Mouse (Mus musculus) embryonic facial prominence, embryonic 11.5 days (tissue): ENCODE measurements around the gene 2610008E11Rik. TPM values are rescaled to one million over a fixed set of nuclear protein-coding genes. Genes with fewer than 3 reads are reported as not detected.

ENCODE experiments used
- ATAC-seq: fragments of 200-750 bp; cut with Nextera tagmentation; replicated peaks from 2 replicates; pipeline ENCODE4 v1.8.0; 2017; ENCODE audit warnings: low read depth; ENCODE audit not compliant: insufficient number of reproducible peaks, low FRiP score, low TSS enrichment
- DNase-seq: peaks from one replicate; pipeline ENCODE4 v3.0.0-alpha.2; 2015; ENCODE audit warnings: low spot score
- H3K27ac ChIP-seq: fragments of 300-500 bp; sonication (generic); replicated peaks from 2 replicates; pipeline ENCODE4 v1.5.1; 2014; ENCODE audit warnings: mild to moderate bottlenecking, low read depth, low read length, control low read depth
- H3K27me3 ChIP-seq: fragments of 300-500 bp; sonication (generic); 2 replicates; pipeline ENCODE4 v1.6.1; 2014; ENCODE audit warnings: mild to moderate bottlenecking, low read length, moderate library complexity, mixed read lengths; ENCODE audit not compliant: control insufficient read depth, insufficient read depth
- H3K36me3 ChIP-seq: fragments of 300-500 bp; sonication (generic); replicated peaks from 2 replicates; pipeline ENCODE4 v1.6.1; 2014; ENCODE audit warnings: low read depth, mild to moderate bottlenecking, low read length, moderate library complexity, mixed read lengths; ENCODE audit not compliant: control insufficient read depth, insufficient read depth
- H3K4me1 ChIP-seq: fragments of 300-500 bp; sonication (generic); 2 replicates; pipeline ENCODE4 v1.6.1; 2014; ENCODE audit warnings: low read length, mixed read lengths; ENCODE audit not compliant: control insufficient read depth, insufficient read depth
- H3K4me2 ChIP-seq: fragments of 300-500 bp; sonication (generic); 2 replicates; pipeline ENCODE4 v1.6.1; 2014; ENCODE audit warnings: low read depth, mild to moderate bottlenecking, control low read depth, low read length, moderate library complexity
- H3K4me3 ChIP-seq: fragments of 300-500 bp; sonication (generic); 2 replicates; pipeline ENCODE4 v1.5.1; 2014; ENCODE audit warnings: low read depth, low read length, control low read depth
- H3K9ac ChIP-seq: fragments of 300-500 bp; sonication (generic); replicated peaks from 2 replicates; pipeline ENCODE4 v1.6.1; 2014; ENCODE audit warnings: mild to moderate bottlenecking, control low read depth, low read length
- H3K9me3 ChIP-seq: fragments of 300-500 bp; sonication (generic); replicated peaks from 2 replicates; pipeline ENCODE4 v1.6.1; 2016; ENCODE audit warnings: mild to moderate bottlenecking, low read length, inconsistent platforms, mixed read lengths; ENCODE audit not compliant: control insufficient read depth
- WGBS: fragments of 180-500 bp; shearing (Covaris S2); extraction: QIAGEN DNeasy Blood & Tissue Kit; methylation state at CpG from one replicate; pipeline ENCODE4 v1.1.7; 2014; 5-methylcytosine and 5-hydroxymethylcytosine counted together
- polyA plus RNA-seq: library from polyadenylated mRNA; unstranded; fragments of >200 nt; fragmentation: Nextera tagmentation; extraction: Ambion mirVana; gene quantifications from 2 replicates; pipeline ENCODE4 v1.2.1, GENCODE M21; 2014

The 2610008E11Rik gene
- 45.8 and 49.2 TPM in 2 replicates for polyA plus RNA-seq

DNA sequence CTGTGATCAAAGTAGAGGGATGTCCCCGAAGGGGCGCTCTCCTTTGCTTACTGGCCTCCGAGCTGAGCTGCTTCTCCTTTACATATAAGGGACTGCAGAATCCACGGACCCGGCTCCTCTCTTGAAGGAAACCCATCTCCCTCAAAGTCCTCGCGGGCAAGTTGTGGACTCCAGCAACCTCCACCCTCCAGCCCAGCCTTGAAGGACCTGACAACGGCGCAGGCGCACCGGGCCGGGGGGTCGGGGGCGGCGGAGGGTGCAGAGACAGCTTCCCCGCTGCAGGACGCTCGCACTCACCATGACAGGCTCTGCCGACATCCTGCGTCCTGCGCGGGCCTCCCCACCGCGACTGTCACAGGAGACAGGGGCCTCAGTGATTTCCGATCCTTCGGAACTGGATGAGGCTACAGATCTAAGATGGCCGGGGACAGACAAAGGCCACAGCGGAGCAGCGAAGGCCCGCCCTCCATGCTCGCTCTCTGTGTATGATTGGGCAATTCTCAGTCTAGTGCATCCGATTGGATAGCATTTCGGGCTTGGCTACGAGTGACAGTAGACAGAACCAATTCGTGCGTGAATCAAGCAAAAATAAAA lies at the start of gene 2610008E11Rik:
TSS of gene 2610008E11Rik (minus strand) at position 440 of the 594 bp plus-strand sequence.
- Histone ChIP-seq H3K27ac (peak within 1 kb of the TSS; percentile 96), H3K4me2 (peak within 1 kb of the TSS; percentile 64), H3K4me1 (no peaks in the 10 kb centered on the region), H3K4me3 (peak within 1 kb of the TSS; percentile 87), H3K9ac (peak within 1 kb of the TSS; percentile 99), H3K36me3 (peaks cover 8% of the 10 kb centered on the region), H3K9me3 (no peaks in the 10 kb centered on the region), H3K27me3 (no peaks in the 10 kb centered on the region)
- under 1% methylated on average over 36 of the region's 36 CpGs for WGBS
- ATAC-seq (peak; percentile 100), DNase-seq (peak; percentile 96)

DNA sequence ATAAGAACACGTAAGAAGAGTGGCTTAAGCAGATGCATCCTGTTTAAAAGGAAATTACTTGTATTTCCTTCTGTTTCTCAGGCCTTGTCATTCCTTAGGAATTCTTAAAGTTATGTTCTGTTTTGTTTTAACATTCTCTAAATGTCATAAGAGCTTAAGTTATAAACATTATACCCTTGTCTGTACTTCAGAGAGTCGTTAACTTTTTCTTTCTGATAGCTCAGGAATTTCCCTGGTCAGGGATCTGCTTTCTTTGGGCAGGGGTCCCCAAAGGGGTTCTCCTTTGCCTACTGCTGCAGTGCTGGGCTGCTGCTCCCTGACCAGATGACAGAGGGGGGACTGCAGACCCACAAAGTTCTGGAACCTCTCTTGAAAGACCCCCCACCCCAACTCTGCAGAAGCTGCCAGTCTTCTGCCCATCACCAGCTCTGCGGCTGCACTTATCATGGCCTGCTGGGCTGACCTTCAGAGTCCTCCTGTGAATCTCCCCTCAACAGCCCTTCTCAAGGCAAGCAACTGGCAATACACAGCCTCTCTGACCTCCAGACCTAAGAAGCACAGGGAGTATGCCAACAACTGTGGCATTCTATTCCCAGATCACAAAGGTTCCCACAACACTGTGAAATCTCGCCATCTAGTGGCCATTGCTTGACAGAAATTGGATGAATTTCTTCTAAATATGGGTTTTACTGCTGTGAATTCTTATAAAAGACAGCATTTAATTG lies 18.9 kb upstream of the 2610008E11Rik start:
- DNase-seq = peak; percentile 90
- no peak overlapping the region for H3K9ac ChIP-seq
- H3K4me3 ChIP-seq = no peak overlapping the region
- no peak overlapping the region for H3K4me2 ChIP-seq
- WGBS = 39% methylated on average over 4 of the region's 4 CpGs
- H3K36me3 ChIP-seq = no peaks in the 10 kb centered on the region
- H3K27me3 ChIP-seq = no peaks in the 10 kb centered on the region
- H3K4me1 ChIP-seq = no peaks in the 10 kb centered on the region
- no peak overlapping the region for H3K27ac ChIP-seq
- ATAC-seq = peak; percentile 39; the same call in 1 of the 2 replicates
- H3K9me3 ChIP-seq = no peaks in the 10 kb centered on the region

DNA sequence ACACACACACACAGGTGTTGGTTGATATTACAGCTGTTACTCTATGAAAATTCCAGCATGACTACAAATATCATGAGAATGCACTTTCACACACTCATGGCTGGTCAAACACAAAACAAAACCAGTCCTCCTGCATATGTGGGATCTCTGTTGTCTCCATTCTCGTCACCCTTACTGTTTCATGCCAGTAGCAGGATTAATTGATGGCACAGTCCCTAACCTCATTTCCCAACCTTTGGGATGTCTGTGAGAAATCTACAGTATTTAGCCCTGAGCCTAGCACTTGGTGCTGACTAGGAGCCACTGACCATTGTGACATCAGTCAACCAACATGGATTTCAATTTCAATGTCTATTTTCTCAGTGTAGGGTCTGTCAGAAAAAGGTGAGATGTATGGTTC lies 17.7 kb upstream of the 2610008E11Rik start:
- no peaks in the 10 kb centered on the region for H3K4me1 ChIP-seq
- no peaks in the 10 kb centered on the region for H3K9me3 ChIP-seq
- ATAC-seq = no peak
- no peaks in the 10 kb centered on the region for H3K36me3 ChIP-seq
- no peak for DNase-seq
- H3K27ac ChIP-seq = no peak overlapping the region
- no peak overlapping the region for H3K4me3 ChIP-seq
- H3K27me3 ChIP-seq = no peaks in the 10 kb centered on the region
- no peak overlapping the region for H3K9ac ChIP-seq
- WGBS = 86% methylated on average over 1 of the region's 1 CpGs
- no peak overlapping the region for H3K4me2 ChIP-seq

DNA sequence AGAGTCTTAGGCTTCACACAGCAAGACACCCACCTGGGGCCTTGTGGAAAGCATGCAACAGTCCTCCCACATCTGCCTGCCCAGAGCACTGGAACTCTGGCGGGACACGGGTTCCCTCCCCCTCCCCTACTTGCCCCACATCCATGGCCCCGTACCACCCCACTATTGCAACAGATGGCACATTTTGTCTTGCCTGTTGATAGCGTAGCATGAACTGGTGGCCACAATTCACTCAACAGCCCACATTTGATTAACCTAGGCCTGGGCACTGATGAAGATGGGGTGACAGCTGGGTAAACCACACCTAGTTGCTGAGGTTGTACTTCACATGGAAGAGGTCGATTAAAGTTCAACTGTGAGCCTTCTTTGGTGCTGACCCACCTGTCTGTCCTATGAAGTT lies 13.1 kb upstream of the 2610008E11Rik start:
- Histone ChIP-seq H3K9me3 (no peaks in the 10 kb centered on the region), H3K4me2 (no peak overlapping the region), H3K27me3 (no peaks in the 10 kb centered on the region), H3K27ac (no peak overlapping the region), H3K9ac (no peak overlapping the region), H3K4me3 (no peak overlapping the region), H3K4me1 (no peaks in the 10 kb centered on the region), H3K36me3 (no peaks in the 10 kb centered on the region)
- DNase-seq = no peak
- WGBS = 81% methylated on average over 5 of the region's 5 CpGs
- no peak for ATAC-seq

DNA sequence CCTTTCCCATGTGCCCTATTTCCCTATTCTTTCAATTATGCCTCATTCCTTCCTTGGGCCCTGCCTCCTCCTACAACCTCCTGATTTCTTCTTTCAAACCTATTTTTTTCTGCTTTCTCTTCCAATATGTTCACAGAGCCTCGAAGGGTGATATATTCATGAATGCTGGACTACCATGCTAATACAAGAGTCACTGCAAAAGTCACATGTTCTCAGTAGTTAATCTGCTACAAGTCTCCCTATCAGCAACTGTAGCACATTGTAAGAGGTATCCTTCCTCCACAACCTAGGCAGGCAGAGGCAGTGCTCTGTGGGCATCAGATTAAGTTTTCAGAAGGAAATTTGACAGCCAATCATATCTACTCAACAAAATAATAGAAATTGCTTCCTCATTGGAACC lies 11.8 kb upstream of the 2610008E11Rik start:
- no peak overlapping the region for H3K9ac ChIP-seq

DNA sequence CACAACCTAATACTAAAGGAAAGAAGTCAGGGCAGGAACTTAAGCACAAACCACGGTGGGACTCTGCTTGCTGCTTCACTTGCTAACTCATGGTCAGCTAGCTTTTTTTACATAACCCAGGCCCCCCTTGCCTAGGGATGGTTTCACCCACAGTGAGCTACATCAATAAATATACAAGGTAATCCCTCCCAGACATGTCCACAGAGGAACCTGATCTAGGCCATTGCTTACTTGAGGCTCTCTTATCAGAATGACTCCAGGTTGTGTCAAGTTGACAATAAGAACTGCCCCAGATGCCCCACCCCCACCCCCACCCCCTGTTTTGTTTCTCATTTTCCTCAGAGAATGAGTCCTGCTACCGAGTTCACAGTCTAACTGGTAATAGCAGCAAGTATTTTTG lies 10.1 kb upstream of the 2610008E11Rik start:
- ATAC-seq = no peak
- Histone ChIP-seq H3K4me3 (no peak overlapping the region), H3K4me1 (no peaks in the 10 kb centered on the region), H3K27ac (no peak overlapping the region), H3K27me3 (no peaks in the 10 kb centered on the region), H3K4me2 (no peak overlapping the region), H3K36me3 (no peaks in the 10 kb centered on the region), H3K9ac (no peak overlapping the region), H3K9me3 (no peaks in the 10 kb centered on the region)
- 71% methylated on average over 2 of the region's 2 CpGs for WGBS
- DNase-seq = no peak

More for the DNA sequence above, 11.8 kb upstream of the 2610008E11Rik start:
- H3K9me3 ChIP-seq = no peaks in the 10 kb centered on the region
- WGBS = 76% methylated on average over 1 of the region's 1 CpGs
- no peak overlapping the region for H3K4me2 ChIP-seq
- DNase-seq = no peak
- no peak overlapping the region for H3K4me3 ChIP-seq
- H3K27me3 ChIP-seq = no peaks in the 10 kb centered on the region
- ATAC-seq = no peak
- H3K27ac ChIP-seq = no peak overlapping the region
- no peaks in the 10 kb centered on the region for H3K4me1 ChIP-seq
- H3K36me3 ChIP-seq = no peaks in the 10 kb centered on the region

DNA sequence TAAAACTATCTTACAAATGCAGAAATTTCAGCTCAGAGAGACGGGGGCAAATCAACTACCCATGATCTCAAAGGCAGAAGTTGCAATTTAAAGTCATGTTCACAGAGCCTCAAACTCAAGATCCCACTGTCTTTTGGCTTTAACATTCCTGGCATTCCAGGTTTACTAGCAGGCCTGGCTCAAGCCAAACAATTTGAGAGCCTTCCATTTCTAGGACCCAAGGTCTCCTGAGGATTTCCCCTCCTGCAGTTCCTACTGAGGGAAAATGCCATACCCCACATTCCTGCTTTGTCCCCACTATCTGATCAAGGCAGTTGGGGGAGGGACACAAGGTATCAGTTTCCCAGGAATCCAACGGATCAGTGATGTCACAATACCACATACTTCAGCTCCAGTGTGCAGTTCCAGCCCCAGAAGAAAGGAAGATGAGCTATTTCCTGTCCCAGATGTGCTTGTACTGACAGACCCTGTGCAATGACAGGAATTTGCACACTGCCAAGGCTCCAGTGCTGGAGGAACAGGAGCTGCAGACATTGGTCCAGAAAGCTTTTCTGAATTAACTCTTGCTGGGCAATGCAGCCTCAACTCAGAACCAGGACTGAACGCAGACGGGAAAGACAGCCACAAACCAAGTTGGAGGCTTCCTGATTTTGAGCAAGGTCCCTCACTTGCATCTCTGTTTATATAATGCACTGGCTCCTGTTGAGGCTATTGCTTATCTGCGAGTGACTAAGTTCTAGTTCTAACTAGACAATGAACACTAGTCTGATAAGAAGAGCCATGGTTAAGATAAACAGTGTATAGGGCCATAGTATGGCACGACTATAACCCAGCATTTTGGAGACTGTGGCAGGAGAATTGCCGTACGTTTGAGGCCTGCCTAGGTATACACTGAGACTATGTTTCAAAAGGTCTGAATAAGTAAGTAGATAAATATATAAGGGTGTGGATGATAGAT lies 9.2 kb upstream of the 2610008E11Rik start:
- 56% methylated on average over 8 of the region's 8 CpGs for WGBS
- Histone ChIP-seq H3K4me2 (no peak overlapping the region), H3K27me3 (no peaks in the 10 kb centered on the region), H3K36me3 (no peaks in the 10 kb centered on the region), H3K4me3 (no peak overlapping the region), H3K9me3 (no peaks in the 10 kb centered on the region), H3K9ac (no peak overlapping the region), H3K27ac (no peak overlapping the region), H3K4me1 (no peaks in the 10 kb centered on the region)
- ATAC-seq = peak; percentile 65; the same call in 1 of the 2 replicates
- peak; percentile 58 for DNase-seq
